Mouse (Mus musculus) testis, postnatal 10 days (tissue): ENCODE data around the gene Hoxa13.

Experiments used
- DNase-seq: peaks from one replicate; pipeline ENCODE4 v3.0.0; 2021; ENCODE audit warnings: low spot score

Gene Hoxa13

DNA sequence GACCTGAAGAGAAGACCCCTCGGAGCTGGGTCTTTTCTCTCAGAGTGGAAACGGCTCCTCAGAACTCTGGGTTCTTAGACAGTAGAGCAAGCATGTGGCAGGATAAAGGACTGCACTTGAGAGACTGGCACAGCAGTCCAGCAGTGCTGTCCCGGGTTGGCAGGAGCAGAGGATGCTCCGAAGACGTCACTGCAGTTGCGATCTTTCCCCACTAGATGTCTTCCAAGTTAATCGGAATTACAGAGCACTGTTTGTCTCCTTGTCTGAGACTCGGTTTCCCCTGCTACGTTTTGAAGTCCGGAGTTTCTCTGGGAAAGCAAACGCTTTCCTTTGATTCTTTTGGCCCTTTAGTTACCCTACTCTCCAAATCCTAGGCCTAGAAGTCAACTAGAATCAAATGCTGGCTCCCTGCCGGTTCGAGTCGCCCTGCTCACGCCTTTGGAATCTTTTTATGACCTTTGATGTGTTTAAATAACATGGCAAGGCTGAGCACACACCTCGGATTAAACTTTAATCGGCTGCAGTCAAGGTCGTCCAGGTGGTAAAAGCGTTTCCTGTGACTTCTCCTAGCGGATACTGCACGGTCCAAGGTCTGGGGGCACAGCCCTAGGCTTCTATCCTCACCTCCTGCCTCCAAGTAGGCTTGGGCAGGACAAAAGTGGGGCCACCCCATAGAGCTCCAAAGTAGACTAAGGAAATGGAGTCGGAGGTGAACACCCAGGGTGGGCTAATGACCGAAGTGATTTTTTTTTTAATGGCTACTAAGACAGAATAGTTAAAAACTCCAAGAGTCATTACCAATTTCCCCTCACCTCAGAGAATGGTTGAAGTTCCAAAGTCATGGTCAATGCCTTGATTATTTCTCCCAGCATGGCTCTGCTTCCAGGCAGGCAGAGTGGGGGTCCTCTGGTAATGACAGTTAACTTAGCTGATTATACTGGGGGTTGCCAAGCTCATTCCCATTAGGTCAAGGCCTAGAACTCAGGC is 10.1 kb upstream of the Hoxa13 start:
- DNase-seq, result peak; percentile 80

DNA sequence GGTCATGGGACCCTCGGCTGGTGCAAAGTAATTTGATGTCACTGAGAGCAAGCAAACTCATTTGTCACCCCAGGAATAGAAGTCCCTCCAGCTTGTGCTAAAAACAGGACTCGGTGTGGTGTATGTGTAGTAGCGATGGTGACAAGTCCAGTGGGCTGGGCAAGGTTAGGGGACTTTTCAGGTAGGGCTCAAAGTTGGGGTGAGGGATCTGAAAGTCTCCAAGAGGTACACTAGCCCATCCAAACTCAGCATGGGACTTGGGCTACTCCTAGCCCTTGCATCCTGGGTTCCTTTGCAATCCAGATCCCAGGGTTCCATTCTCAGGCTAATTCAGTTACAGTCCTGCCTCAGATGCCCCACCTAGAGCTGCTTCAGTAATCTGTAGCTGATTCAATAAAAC is 8.1 kb upstream of the Hoxa13 start:
- DNase-seq, result no peak

- DNase-seq, result no peak
Measured at GRCm38 (mm10) chr6:52268341-52268740, 7.7 kb upstream of the Hoxa13 start.

DNA sequence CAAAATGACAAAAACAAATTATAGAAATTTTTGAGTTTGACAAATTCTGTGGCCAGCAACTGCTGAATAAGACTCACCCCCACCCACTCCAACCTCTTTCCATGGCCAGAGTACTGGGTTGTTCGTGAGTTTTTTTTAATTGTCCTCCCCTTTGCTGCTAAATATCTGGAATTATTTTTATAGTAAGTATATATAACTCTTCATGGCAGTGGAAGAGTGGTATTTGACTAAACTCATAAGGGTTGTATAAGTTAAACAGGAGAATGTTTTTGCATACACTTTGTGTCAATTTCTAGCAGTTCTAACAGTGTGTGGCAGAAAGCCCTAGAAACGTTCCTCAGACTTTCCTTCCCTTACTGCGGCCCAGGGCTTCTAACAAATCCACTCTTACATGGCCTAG is 7.0 kb upstream of the Hoxa13 start:
- no peak for DNase-seq

DNA sequence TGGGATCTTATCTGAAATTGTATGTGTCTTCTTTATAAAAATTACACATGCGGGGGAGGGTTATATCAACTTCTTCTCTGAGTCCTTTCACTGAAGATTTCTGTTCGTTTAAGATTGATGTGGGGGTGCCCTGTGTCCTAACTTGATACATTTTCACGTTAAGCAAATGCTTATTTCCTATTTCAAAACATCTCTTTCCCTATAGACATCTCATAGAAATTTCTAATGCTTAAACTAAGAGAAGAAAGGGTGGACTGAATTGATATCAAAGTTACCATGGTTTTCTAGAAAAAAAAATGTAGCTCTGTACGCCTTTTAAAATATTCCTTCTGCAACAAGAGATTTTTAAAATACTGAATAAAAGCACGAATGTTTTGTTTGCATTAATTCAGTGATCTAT is 6.5 kb upstream of the Hoxa13 start:
- no peak for DNase-seq

GRCm38 (mm10) chr6:52266666-52266985 is 5.9 kb upstream of the Hoxa13 start:
- DNase-seq, result no peak

GRCm38 (mm10) chr6:52265913-52266665 is 5.4 kb upstream of the Hoxa13 start:
- DNase-seq, result no peak

DNA sequence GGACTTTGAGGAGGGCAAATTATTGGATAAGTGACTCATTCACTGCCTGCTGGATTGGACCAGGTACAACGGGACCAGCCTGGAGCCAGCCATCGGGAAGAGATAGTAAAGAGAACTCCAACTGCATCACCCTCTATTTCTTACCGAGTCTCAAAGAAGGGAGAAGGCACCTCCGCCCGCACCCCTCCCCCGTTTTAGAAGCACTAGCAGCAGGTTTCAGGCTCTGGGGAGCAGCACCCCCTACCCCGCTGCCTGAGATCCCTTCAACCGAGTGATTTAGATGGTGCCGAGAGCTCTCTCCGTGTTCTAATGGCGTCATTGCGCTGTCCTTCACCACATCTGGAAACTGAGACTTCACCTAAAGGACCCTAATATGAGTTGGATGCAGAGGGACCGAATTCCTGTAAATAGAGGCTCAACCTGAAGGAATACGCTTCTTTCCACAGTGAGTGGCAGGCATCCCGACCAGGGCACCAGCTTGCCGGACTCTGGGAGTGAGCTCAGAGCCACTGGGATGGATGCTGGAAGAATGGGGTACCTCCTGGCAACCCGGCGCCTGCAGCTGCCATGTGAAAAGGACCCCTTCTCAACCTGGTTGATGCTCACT is 4.7 kb upstream of the Hoxa13 start:
- DNase-seq, result no peak

GRCm38 (mm10) chr6:52264106-52264790 is 3.6 kb upstream of the Hoxa13 start:
- no peak for DNase-seq

DNA sequence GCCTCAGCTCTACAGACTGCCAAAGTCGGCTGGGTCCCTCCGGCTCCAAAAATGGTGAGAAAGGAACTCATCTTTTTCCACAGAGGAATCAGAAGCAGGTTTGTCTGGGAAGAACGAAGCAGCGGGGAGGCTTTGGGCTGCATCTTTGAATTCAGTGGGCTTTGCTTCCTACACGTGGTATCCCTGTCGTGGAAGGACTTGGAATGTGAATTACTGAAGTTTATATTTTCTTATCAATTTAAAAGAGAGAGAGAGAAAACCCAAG is 2.6 kb upstream of the Hoxa13 start:
- DNase-seq, result no peak

DNA sequence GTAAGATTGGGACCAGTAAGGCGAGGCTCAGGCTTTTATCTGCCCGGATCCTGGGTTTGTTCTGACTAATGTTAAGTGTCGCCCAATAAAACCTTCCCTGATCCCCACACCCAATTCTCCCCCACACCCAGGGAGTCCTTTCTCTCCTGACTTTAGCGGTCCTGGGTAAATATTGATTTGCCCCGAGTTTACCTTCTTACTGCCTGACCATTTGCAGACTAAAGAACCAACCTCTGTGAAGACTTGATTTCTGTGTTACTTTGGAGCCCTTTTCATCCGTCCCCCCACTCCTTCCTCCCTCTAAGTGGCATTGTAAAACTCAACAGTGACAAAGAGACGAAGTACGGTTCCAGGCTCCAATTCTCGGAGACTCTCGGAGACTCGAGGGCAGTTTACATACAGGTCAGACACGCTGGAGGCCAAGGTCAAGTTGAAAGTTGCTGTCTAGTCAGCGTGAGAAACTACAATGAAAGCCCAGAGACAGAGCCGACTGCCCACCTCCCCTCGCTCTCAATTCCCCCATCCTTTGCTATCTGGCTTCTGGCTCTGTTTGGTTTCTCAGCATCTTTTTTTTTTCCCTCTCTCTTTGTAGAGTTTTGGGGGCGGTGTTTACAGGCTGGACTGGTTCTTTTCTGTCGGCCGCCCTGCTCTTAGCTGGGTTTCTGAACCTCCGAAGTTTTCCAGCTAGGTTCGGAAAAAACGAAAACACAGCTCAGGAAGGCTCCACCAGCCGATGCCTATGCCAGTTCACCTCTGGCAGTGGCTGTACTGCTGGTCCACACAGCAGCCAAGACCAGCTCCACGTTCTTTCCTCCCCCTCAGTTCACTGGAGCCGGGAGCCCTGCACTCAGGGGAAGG is 2.0 kb upstream of the Hoxa13 start:
- DNase-seq, result no peak

DNA sequence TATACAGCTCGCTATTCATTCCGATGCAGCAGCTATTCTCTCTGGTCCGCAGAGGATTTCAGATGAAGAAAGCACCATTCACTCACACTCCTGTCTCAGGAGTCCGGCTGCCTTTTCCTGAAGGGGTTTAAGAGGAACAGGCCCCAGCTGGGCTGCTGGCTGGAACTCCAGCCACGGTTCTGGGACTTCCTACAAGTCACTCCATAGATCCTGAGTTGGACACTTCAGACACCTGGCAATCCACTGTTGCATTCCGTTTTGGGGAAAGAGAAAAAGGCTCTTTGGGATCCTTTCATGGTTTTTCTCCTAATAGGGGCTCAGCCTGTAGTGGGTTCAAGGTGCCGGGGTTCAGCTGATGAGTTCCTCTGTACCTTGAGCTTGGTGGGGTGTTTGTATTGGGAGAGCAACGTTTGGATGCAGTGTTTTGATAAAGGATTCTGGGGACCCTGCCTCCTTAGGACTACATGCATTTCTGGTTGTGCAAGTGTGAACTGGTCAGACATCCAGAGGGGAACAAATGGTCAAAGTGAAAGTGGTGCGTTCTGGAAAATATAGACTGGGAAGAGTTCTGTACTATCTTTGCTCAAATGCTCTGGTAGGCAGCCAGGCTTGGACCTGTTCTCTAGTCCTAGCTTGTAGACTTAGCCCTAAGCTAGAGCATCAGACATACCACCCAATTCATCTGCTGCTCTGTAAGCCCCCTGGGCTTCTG is 1.2 kb upstream of the Hoxa13 start:
- DNase-seq, result no peak

GRCm38 (mm10) chr6:52259811-52260261 is 844 bp downstream of the Hoxa13 start:
- no peak for DNase-seq

- DNase-seq, result no peak
Measured at GRCm38 (mm10) chr6:52259081-52259790, 1.4 kb downstream of the Hoxa13 start.

DNA sequence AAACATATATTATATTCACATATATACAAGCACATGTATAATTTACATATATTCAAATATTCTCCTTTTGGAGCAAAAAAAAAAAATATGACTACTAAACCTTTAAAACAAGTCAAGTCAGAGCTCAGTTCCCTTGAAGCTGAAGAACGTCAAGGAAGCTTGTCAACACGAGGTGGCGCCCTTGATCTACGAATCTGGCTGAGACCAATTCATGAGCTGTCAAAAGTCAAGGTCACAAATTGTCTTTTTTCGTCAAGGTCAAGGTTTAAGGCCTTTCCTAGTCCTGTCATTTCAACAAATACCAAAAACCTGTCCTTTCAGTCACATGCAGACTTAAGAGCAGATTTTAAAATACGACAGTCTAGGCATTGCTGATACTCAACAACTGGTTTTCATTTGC is 3.7 kb downstream of the Hoxa13 start:
- DNase-seq, result peak; percentile 88

DNA sequence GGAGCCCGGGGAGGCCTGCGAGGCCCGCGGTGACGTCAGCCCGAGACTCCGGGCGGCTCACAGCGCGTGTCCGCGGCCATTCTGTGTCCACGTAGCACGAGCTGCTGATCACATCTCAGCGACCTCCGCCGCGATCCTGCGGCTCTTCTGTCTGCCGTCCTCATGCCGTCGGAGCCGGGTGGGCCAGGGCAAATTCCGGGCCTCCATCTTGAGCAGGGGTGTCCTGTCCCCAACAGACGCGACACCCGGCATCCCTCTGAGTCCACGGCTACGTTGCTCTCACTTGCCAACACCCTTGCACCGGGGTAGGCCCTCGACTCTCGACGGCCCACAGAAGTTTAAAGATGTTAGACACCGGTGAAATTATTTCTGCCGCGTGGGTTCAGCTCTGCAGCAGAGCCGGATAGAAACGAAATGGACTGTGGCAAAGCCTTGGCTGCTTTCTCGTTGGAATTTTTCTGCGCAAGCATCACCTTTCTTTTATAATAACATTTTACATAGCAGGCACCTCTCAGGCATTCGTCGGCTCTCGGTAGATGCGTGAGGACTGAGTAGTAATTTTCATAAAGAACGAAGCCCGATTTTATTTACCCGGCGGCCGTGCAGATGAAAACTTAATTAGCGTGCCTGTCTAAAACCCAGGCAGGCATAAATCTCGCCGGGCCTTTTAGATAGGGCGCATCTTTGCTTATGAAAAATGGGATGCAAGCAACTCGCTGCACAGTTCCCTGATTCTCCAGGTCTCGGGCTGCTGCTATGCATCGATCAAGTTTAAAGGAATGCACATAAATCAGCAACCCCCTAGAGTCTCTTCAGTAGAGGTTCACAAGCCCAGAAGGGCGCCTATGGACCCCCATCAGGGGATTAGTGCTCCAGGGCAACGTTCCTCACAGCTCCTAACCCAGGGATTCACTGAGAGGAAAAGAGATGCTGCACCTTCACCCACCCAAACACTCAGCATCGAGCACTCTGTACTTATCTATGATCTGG is 6.9 kb downstream of the Hoxa13 start:
- no peak for DNase-seq

GRCm38 (mm10) chr6:52252775-52253376 is 7.8 kb downstream of the Hoxa13 start:
- DNase-seq, result no peak

GRCm38 (mm10) chr6:52252016-52252774 is 8.5 kb downstream of the Hoxa13 start:
- no peak for DNase-seq
